Mouse (Mus musculus) common myeloid progenitor, adult 5-6 weeks (primary cell): Measurements from ENCODE around the gene Mef2c. TPM values are rescaled to one million over a fixed set of nuclear protein-coding genes. Genes with fewer than 3 reads are reported as not detected.

Source experiments
- ATAC-seq: replicated peaks from 2 replicates; pipeline ENCODE4 v1.8.0; 2016; ENCODE audit warnings: low read depth, mild to moderate bottlenecking, moderate TSS enrichment, inconsistent platforms; ENCODE audit not compliant: poor library complexity, severe bottlenecking
- total RNA-seq: library from RNA; stranded (forward); fragments of 200-1000, 187-1606 nt; gene quantifications from 2 replicates; pipeline ENCODE4 v1.2.3, GENCODE M21; 2017

The Mef2c gene
- total RNA-seq, 1 experiment from 2014 or later = 380 TPM

DNA sequence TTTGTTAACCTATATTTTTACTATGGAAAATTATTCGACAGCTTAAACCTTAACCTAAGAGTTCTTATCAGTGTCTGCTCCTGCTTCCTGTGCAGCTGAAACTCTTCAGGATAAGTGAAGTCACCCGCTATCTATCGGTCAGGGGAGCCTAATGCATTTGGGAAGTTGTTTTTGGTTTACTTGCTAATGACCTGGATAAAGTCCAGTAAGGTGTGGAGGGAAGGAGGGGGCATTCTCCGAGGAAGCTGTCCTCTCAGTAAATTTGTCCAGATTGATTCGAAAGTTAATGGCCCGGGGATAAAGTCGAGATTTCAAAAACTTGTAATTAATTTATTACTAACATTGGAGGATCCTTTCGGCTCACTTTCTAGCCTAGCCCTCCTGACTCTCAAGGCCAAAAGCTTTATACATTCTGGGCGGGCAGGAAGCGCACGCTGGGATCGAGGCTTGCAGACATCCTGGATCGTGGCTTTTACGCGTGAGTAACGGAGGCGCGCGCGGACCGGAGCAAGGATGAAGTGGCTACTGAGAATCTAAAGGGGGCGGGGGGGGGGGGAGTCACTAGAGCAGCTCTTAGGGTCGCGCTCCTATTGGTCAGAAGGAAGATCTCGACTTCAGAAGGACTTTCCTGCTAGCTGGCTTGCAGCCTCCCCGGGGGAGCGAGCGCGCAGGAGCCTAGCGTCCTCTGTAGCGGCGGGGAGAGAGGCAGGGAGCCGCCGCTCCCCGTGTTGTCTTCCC lies 19.6 kb downstream of the Mef2c start:
- ATAC-seq = peak; percentile 40

- ATAC-seq = peak; percentile 70
These were observed 20.5 kb downstream of the Mef2c start for GRCm38 (mm10) chr13:83524159-83524901.

DNA sequence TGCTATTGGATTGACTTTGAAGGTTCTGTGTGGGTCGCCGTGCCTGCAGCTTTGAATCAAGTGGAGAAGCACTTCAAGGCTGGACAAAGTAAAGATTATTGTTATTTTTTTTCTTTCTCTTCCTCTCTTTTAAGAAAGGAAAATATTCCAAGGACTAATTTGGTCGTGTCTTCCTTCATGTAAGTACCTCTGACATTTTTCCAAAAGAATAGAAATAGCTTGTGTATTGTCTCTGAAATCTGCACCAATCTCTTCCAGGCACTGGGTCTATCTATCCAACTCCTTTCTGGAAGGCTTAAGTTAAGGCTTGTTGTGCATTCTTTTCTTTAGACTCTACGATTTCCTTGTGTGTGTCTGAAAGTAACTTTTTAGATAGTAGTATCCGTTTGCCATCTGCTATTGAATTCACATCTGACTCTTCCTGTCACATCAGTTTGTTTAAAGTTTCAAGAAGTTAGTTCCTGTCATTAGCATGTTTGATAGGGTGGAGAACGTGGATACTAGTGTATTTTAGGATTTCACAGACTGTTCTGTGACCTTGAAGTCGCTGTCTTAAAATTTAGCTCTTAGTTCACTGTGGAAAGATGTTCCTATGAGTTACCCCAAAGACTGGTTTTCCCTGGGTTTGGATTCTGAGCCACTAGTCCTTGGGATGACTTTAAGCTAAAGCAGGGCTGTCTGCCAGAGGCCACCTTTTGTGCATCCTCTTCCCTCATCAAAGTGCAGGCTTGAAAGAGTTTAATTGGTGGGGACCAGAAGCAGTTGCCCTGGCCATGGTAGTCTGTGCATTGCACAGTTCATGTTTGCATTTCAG lies 21.3 kb downstream of the Mef2c start:
- no peak for ATAC-seq

DNA sequence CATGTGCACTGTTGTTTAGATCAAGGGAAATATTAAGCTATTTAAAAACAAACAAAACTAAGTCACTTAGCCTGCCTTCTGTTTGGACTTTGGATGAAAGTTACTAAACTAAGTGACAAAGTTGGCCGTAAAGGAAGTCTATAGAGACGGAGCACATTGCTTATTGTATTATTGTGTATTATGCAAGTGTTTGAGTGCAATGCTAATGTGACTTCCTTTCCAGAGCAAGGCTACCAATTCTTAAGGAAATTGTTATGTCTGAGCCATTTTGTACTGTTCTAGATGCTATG lies 21.8 kb downstream of the Mef2c start:
- no peak for ATAC-seq

GRCm38 (mm10) chr13:83526066-83526465 lies 22.2 kb downstream of the Mef2c start:
- no peak for ATAC-seq

DNA sequence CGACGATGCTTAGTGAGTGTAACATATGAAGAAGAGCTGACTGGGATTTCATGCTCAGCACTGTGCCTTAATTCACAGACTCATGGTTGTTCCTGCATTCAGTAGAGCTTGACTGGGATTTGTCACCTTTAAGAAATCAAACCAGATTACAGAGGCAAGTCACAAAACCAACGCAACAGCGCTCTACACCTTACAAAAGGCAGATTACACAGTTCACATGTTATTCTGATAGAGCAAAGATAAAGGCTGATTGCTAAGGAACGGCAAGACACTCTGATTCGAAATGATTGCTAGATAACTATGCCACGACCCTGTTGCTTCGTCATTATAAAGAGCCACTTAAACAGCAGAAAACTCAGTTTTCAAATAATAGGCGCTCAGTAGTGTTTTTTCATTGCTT lies 24.1 kb downstream of the Mef2c start:
- no peak for ATAC-seq

- ATAC-seq = no peak
These were observed 26.0 kb downstream of the Mef2c start for GRCm38 (mm10) chr13:83529729-83530314.

DNA sequence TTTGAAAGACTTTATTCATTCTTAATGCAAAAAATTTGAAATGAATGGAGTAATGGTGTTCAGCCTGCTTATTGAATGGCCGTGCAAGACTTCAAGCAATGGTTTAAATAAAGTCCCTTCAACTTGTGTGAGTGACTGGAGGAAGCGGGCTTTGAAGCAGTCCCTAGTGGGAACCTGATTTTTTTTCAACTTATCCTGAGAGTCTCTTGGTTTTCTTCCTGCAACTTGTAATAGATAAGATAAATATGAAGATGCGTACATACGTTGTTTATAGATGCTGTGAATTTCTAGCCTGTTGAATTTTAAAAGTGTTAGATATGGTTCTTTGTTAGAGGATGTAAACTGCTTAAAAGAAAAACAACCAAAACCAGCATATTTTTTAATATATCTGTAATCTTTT lies 27.1 kb downstream of the Mef2c start:
- no peak for ATAC-seq

GRCm38 (mm10) chr13:83531968-83532591 lies 28.2 kb downstream of the Mef2c start:
- ATAC-seq = peak; percentile 79

DNA sequence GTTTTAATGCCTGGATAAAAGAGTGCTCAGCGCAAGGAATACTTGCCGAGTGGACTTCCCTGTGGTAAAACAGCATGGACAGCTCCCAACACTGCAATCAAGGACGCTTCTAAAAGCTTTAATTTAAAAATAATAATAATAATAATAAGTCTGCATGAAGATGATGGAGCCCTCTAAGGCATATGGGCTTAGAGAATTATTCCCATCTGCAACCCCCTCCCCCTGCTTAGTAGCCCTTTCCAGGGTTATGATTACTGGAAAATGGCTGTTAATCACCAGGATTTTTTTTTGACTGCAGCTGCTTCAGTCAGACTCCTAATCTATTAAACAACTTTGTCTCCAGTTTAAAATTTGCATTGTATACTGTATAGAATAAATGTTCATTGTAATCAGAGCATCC lies 32.5 kb downstream of the Mef2c start:
- no peak for ATAC-seq

- ATAC-seq = no peak
These were observed 33.3 kb downstream of the Mef2c start for GRCm38 (mm10) chr13:83537163-83537562.

DNA sequence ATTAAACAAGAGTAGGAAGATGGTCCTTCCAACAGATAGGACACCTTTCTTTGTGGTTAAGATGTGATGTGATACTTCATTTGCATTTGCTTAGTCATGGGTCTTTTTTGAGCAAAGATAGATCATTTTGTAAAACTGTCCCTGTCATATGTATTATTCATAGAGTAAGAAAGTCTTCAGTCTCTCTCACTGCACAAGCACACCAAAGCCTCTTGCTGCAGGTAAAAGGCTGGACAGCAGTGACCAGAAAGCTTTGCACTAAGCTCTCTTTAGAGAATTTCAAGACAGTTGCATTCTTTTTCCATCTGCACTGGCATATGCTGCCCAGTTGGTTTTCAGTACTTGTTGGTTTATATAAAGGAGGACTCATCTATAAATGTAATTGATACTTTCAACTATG lies 36.1 kb downstream of the Mef2c start:
- no peak; the same call in 1 of the 2 replicates for ATAC-seq

GRCm38 (mm10) chr13:83542666-83543065 lies 38.8 kb downstream of the Mef2c start:
- no peak for ATAC-seq

DNA sequence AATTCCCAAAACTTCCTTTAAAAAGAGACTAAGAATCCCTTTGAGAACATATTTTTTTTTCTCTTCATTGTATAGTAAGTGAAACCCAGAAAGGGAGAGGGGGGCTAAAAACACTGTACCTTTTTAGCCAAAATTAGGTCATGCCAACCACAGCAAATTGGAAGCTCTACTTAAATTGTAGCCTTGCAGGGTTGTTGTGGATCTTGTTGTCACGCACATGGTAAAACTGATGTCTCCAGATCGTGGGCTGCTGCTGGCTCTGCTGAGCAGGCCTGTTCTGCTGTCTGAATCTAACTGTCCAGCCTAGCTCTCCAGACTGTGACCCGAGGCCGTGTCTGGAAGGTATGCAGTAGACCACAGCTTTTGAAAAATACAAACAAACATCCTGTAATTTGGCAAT lies 40.9 kb downstream of the Mef2c start:
- ATAC-seq = no peak

DNA sequence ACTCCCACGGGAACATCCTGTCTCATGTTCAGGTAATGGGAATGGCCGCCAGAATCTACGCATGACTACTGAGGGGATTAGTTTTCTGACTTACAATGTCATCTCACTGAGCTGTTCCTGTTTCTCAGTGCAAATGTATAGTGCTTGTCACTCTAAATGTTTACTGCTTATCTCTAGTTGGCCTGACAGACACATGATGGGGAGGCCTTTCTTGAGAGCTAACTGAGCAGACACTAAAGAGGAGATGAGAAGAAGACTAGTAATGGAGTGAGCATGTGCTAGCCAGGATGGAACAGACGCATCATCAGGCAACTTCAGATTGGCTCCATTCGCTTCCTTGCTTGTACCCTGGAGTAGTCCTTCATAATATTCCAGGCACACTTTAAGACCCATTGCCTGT lies 43.0 kb downstream of the Mef2c start:
- ATAC-seq = 0 out of 2 replicates have a peak, but pooled peaks have one; percentile 10

- no peak for ATAC-seq
These were observed 47.4 kb downstream of the Mef2c start for GRCm38 (mm10) chr13:83551259-83551658.

DNA sequence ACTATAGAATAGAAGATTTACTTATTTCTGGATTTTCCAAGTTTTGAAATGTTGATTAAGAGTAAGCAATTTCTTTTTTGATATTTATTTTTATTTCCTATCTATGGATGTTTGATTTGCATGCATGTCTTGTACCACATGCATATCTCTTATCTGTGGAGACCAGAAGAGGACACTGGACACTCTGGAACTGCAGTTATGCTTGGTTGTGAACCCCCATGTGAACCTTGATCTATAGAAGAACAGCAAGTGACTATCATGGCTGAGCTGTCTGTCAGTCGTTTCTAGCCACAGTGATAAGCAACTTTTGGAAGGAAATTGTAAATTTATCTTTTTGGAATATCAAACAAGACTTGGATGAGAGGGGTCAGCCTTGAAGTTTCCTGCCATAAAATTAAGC lies 48.2 kb downstream of the Mef2c start:
- ATAC-seq = no peak

DNA sequence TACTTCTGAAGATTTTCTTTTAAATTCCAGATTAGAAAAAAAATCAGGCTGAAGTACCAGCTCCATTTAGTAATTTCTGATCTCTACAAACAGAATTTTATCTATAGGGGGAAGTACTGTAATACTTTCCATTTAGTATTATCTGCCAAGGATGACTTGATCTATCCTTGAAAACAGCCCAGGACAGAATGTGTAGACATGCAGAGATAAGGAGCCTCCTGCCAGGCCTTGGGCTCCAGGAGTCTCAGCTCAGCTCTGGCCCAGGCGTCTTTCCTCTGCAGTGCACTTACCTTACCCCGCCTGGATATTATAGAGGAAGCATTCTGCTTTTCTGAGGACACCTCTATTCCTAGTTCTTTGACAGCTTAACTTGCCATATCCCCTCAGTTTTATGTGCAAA lies 59.4 kb downstream of the Mef2c start:
- peak; percentile 51; the same call in 1 of the 2 replicates for ATAC-seq

DNA sequence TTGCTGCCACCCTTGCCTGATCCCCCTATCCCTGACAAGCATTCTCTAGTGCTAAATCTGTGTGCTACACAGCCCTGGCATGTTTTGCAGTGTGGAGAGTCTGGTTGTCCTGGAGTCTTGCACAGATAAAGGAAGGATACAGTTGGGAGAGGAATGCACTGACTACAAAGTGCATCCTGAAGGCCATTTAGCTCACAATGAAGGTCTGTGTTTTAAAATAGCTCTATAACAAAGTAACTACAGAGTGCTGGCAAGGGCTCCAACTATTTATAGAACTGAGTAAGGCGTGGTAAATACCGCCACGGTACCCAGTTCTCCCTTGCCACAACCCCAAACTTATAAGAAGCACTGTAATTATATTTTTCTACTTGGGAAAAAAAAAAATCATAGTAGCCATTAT lies 61.9 kb downstream of the Mef2c start:
- ATAC-seq = peak; percentile 53

- ATAC-seq = peak; percentile 30
These were observed 62.3 kb downstream of the Mef2c start for GRCm38 (mm10) chr13:83566180-83566579.
